Mouse (Mus musculus): ENCODE results near the gene Rbl1.
A peak's percentile ranks its signal among the peaks of the same experiment; 100 is the strongest.

Gene Rbl1

GRCm38 (mm10) chr2:157170626-157171025 lies 33.7 kb downstream of the Rbl1 start:
- no peak for DNase-seq

- DNase-seq = no peak
Measured at GRCm38 (mm10) chr2:157170166-157170565, 34.2 kb downstream of the Rbl1 start.

GRCm38 (mm10) chr2:157166371-157167080 lies 37.8 kb downstream of the Rbl1 start:
- DNase-seq = peak; percentile 55

- peak; percentile 27 for DNase-seq
Measured at GRCm38 (mm10) chr2:157165312-157166224, 38.8 kb downstream of the Rbl1 start.

- DNase-seq = no peak
Measured at GRCm38 (mm10) chr2:157164101-157164500, 40.2 kb downstream of the Rbl1 start.

GRCm38 (mm10) chr2:157156079-157156478 lies 48.3 kb downstream of the Rbl1 start:
- peak; percentile 63 for DNase-seq

- DNase-seq = no peak
Measured at GRCm38 (mm10) chr2:157153235-157153634, 51.1 kb downstream of the Rbl1 start.

GRCm38 (mm10) chr2:157148417-157148816 lies 55.9 kb downstream of the Rbl1 start:
- no peak for DNase-seq

- no peak for DNase-seq
Measured at GRCm38 (mm10) chr2:157147397-157148020, 56.8 kb downstream of the Rbl1 start.

- DNase-seq = no peak
Measured at GRCm38 (mm10) chr2:157145173-157145572, 59.2 kb downstream of the Rbl1 start.

- DNase-seq = peak; percentile 75
Measured at GRCm38 (mm10) chr2:157144132-157144531, 60.2 kb downstream of the Rbl1 start.

- DNase-seq = no peak
Measured at GRCm38 (mm10) chr2:157141962-157142361, 62.4 kb downstream of the Rbl1 start.

GRCm38 (mm10) chr2:157139251-157139802 lies 65.0 kb downstream of the Rbl1 start:
- peak; percentile 81 for DNase-seq

- DNase-seq = peak; percentile 86
Measured at GRCm38 (mm10) chr2:157138808-157139207, 65.5 kb downstream of the Rbl1 start.

- peak; percentile 87 for DNase-seq
Measured at GRCm38 (mm10) chr2:157137959-157138731, 66.2 kb downstream of the Rbl1 start.

GRCm38 (mm10) chr2:157136646-157137045 lies 67.7 kb downstream of the Rbl1 start:
- DNase-seq = peak; percentile 82

GRCm38 (mm10) chr2:157136176-157136575 lies 68.2 kb downstream of the Rbl1 start:
- no peak for DNase-seq

- peak; percentile 85 for DNase-seq
Measured at GRCm38 (mm10) chr2:157135529-157136120, 68.7 kb downstream of the Rbl1 start.

GRCm38 (mm10) chr2:157135014-157135413 lies 69.3 kb downstream of the Rbl1 start, which contains the start of gene Samhd1:
Gene Samhd1, minus strand, starts transcription at chr2:157135265.
- peak; percentile 100 for DNase-seq

GRCm38 (mm10) chr2:157134479-157134931 lies 69.8 kb downstream of the Rbl1 start:
- peak; percentile 96 for DNase-seq

GRCm38 (mm10) chr2:157133769-157134478 lies 70.4 kb downstream of the Rbl1 start:
- DNase-seq = peak; percentile 76
